Mouse (Mus musculus) NIH3T3 (cell line): ENCODE results near the gene Mybpc3.
A peak's percentile ranks its signal among the peaks of the same experiment; 100 is the strongest.

ENCODE experiments used
- DNase-seq: peaks from one replicate; pipeline ENCODE4 v3.0.0-alpha.2; 2012; ENCODE audit warnings: low read depth

The Mybpc3 gene

DNA sequence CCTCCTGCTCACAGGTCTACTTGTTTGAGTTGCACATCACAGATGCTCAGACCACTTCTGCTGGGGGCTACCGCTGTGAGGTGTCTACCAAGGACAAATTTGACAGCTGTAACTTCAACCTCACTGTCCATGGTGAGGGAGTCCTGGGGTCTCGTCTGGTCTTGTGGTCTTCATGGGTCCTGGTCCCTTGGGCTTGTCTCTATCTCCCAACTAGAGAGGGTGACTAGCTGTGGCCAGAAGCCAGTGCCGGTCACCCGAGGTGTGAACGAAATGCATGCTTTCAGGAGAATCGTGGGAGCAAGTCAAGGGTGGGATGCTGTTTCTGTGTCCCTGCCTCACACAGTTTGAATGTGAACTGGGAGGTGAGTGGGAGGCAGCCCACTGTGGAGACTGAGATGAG is 3.1 kb downstream of the Mybpc3 start:
- no peak for DNase-seq

DNA sequence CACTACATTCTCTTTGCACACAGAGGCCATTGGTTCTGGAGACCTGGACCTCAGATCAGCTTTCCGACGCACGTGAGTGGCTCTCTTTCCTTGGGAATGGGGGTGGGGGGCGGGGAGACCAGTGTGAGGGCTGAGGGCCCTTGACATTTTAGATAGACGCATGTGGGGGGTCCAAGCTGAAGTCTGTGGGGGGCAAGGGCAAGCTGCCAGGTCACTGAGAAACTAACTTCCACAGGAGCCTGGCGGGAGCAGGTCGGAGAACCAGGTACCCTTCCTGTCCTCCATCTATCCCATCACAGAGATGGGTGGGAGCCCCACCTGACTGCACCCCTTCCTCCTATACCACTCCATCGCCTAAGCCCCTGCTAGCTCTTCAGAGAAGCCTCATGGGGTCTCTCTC is 3.6 kb downstream of the Mybpc3 start:
- DNase-seq: no peak

DNA sequence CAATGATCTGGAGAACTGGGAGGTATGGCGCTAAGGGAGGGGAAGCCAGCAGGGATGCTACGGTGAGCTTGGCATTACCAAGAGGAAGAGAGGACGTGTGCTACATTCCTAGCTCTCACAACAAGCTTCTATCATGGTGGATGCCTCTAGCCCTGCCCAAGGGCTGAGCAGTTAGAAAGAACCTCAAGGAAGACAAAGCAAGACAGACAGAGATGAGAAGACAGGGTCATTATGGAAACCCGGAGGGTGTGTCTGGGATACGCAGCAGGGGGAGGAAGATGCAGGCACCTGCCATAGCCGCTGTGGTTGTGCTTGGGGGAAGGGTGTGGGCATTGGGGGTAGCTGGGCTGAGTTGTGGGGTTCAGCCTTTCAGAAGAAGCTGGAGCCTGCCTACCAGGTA is 5.6 kb downstream of the Mybpc3 start:
- no peak for DNase-seq

DNA sequence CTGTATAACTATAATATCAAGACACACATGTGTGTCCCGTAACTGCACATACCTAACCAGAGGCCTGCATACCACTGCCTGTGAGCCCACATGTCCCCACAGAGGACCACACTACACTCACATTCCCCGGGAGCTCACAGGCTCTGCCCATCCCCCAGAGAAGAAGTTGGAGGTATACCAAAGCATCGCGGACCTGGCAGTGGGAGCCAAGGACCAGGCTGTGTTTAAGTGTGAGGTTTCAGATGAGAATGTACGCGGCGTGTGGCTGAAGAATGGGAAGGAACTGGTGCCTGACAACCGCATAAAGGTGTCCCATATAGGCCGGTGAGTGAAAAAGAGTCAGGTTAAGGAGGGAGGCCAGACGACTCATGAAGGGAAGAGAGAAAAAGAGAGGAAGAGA is 7.2 kb downstream of the Mybpc3 start:
- DNase-seq: no peak

DNA sequence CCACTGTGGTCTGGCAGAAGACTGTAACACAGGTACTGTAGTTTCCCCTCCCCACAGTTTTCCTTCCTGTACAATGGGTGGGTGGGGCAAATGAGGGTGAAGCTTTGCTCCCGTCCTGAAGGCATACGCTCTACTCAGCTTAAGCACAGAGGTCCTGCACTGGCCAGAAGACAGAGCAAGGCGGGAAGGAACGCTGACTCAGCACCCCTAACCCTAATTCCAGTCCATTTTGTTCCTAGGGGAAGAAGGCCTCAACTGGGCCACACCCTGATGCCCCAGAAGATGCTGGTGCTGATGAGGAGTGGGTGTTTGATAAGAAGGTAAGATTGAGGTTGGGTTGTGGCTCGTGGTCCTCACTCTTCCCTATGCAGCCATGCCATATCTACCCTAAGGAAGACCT is 10.8 kb downstream of the Mybpc3 start:
- DNase-seq: no peak

GRCm38 (mm10) chr2:91130126-91130525 is 12.2 kb downstream of the Mybpc3 start:
- no peak for DNase-seq

- no peak for DNase-seq
Measured at GRCm38 (mm10) chr2:91131251-91131650, 13.3 kb downstream of the Mybpc3 start.

- DNase-seq: peak; percentile 40
Measured at GRCm38 (mm10) chr2:91132035-91132434, 14.1 kb downstream of the Mybpc3 start.

DNA sequence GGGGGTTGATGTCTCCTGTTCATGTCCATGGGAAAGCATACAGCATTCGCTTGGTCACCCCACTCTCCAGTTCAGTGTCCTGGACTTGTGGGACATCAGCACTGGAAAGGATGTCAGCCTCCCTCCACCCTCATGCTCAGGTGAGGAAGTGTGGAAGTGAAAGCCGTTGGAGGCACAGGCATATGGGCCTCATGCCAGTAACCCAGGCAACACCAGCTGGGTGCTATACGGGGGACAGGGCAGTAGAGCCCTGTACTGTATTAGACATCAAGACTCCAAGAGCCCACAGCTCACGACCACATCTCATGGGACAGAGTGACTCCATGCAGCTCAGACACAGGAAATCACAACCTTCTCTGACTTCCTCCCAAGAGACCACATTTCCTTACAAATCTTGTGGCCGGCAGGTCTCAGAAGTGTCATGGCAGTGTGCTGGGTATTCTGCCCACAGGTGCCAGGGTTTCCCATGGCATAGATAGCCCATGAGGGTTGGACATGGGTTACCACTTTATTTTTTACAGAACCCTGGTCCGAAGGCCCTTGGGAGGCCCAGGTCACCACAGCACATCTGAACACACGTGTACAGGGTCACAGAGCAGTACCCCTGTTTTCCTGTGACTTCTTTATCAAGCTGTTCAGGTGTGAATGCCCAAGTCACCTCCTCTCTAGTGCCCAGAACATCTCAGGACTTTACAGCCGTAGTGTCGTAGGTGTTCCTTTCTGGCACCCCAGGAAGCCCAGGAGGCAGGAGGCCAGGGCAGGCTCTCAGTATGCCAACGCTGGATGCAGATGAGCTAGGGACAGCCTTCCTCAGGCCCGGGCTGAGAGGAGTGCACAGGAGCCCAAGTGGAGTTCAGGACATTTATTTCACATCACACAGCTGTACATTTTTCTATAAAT is 18.8 kb downstream of the Mybpc3 start:
- no peak for DNase-seq

DNA sequence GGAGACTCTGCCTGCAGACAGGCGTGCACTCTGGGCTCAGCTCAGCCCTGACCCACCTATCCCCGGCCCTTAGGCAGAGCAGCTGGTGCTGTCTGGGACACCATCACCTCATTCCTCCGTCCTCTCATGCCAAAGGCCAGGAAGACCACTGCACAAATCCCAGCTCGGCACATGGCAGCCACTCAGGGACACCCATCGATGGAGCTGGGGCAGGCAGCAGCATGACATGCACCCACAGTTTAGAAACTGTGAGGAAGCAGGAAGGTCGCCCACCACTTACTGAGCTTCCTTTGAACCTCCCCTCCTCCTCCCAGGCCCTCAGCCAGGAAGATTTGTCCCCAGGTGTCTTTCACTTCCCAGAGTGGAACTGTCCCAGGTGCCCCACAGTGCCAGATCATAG is 19.5 kb downstream of the Mybpc3 start:
- no peak for DNase-seq

DNA sequence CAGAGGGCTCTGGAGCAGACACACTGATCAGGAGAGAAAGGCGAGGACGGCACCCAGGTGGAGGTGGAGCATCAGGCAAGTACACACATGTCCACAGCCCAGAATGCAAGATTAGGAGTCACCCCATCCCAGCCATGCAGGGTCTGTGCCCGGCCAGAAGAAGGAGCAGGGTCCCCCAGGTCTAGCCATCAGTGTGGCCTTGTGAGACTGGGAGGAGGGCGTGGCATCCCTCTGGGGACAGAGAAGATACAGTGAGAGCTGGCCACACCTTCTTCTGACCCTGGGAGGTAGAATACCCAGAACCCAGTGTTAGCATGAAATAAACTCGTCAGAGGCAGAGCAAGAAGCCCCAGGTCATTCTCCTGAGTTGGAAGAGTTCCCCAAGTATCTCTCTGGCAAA is 21.4 kb downstream of the Mybpc3 start:
- DNase-seq: no peak

DNA sequence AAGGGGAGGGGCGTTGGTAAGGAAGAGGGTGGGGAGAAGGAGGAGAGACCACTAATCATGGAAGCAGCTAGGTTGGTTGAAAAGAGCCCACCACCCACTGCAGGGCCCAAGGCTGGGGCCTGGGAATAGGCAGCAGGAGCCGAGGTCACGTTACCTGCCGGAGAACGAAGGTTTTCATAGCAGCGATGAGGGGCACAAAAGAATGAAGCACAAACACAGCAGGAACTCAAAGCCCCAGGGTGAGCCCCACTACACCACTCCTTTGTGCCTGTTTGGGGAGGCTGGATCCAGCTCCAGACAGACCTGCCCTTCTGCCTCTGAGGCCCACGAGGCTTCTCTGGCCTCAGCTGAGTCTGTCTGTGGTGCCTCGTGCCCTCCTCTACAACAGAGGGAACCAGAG is 21.8 kb downstream of the Mybpc3 start:
- DNase-seq: no peak

DNA sequence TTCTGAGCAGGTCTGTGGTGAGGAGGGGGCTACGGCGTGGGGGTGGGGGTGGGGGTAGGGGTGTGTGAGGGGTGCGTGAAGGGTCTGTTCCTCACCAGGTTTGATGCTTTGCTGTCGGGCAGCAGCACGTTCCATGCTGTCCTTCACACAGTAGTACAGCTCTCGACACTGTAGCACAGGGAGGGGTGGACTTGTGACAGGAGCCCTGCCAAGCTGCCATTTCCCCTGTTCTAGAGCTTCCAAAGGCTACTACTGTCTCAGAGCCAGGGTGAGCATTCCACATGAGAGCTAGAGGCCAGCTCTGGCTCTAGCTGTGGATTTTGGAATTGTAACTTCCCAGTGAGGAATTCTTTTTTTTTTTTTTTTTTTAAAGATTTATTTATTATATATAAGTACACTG is 25.0 kb downstream of the Mybpc3 start:
- DNase-seq: no peak

- no peak for DNase-seq
Measured at GRCm38 (mm10) chr2:91143401-91143800, 25.5 kb downstream of the Mybpc3 start.

DNA sequence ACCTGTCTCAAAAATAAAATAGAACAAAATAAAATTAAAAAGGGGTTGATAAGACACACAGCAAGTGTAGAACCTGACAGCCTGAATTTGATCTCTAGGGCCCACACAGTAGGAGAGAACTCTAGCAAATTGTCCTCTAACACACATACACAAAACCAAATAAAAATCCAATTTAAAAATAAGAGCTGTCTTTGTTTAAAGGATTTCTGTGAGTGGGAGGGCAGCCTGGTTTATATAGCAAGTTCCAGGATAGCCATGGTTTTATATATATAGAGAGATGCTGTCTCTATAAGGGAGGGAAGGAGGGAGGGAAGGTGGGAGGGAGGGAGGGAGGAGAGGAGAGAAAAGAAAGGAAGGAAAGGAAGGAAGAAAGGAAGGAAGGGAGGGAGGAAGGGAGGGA is 30.2 kb downstream of the Mybpc3 start:
- no peak for DNase-seq

DNA sequence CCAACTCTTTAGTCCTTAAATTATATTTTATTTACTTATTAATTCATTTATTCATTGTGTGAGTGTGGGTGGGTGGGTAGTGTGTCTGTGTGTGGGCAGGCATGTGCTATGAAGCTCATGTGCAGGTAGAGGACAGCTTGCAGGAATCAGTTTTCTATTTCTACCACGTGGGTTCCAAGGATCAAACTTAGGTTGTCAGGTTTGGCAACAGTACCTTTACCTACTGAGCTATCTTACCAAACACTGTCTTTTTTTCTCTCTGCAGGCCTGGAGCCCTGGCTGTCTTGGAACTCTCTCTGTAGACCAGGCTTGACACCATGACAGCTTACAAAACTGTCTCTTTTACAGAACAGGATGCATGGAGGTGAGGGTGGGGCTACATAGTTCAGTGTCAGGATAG is 33.4 kb downstream of the Mybpc3 start:
- no peak for DNase-seq

DNA sequence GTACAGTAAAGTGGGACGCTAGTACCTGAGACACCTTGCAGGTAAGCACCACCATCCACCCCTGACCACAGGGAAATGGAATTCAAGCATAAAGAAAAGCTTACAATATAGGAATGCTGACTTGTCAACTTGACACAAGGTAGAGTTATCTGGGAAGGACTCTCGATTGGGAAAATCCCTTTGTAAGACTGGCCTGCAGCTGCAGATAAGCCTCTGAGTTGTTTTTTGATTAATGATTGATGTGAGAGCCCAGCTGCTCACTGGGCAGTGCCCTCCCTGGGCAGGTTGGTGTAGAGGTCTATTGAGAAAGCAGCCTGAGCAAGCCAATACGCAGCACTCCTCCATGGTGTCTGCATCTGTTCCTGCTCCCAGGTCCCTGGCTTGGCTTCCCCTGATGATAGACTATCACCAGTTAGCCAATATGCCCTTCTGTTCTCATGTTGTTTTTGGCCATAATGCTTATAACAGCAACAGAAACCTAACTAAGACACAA is 35.0 kb downstream of the Mybpc3 start:
- DNase-seq: no peak

DNA sequence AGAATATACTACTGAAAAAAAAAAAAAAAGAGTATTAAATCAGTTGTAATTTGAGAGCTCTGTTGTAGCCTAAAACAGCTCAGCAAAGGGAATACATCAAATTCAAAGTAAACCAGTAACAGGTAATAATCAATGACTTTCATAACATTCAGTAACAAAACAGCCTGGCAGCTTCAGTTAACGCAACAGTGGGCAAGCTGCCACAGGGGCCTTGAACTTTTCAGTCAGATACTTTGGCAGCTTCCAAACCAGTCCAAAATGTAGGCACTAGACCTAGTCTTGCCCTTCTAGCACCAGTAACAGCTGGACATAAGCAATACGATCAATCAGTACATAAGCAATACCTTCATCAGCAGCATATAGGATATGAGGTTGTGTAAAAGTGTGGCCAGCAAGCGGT is 36.1 kb downstream of the Mybpc3 start:
- no peak for DNase-seq

DNA sequence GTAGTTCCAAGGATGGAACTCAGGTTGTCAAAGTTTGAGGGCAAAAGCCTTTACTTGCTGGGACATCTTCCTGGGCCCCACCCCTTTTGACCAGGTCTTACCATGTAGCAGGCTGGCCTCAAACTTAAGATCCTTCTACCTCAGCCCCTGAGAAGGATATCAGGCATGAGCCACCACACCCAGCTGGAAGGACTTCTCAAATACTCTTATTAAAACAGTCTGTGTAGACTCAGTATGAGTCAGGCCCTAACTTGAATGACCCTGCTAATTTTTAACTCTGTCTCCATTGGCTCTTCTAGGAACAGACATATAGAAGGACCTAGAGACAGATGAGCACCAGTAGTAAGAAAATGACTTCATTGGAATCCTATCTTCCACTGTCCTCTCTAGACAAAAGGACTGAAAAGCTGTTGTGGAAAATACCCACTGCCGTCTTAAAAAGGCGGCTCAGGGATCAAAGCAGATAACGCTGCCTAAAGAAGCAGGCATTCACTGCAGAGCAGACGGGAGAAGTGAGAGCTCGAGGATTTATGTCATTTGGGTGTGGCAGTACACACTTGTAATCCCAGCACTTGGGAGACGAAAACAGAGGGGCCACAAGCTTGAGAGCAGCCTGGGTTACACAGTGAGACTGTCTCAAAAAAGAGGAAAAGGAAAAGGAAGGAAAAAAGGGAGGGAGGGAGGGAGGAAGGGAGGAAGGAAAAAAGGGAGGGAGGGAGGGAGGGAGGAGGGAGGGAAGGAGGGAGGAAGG is 39.2 kb downstream of the Mybpc3 start:
- DNase-seq: peak; percentile 38

DNA sequence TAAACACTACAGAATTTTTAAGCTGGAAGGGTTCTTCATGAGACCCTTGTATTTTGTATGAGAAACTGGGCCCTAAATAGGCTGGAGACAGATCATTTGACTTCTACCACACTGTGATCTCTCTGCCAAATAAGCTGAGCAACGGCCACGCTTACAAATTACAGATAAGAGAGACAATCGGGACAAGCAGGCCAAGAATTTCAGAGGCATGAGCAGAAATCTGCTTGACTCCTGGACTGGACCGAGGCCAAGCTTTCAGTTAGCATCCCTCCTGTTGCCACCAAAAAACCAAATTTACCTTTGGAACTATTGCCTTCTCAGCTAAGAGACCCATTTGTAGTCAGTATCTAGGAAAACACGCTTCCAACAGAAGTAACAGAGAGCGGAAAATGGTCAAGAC is 42.6 kb downstream of the Mybpc3 start:
- DNase-seq: no peak

- no peak for DNase-seq
Measured at GRCm38 (mm10) chr2:91162952-91163351, 45.0 kb downstream of the Mybpc3 start.

DNA sequence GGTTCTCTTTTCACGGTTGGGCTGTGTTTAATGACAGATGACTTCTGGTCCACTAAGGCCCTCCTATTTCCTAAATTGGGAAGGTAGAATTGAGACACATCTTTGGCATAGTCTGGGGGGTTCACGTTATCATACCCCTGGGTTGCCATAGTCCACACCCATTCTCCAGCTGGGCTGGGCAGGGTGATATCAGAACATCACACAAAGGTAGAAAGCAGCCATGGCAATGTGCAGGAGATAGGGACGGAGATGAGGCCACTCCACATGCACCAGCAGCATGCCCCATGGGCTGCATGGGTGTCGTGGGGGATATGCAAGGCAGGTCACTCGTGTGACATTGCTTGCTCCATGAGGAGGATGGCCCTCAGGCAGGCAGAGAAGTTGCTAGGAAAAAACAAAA is 45.6 kb downstream of the Mybpc3 start:
- DNase-seq: no peak

GRCm38 (mm10) chr2:91164991-91165390 is 47.0 kb downstream of the Mybpc3 start:
- no peak for DNase-seq
